Mouse (Mus musculus): ENCODE results near the gene Melk.

The Melk gene

DNA sequence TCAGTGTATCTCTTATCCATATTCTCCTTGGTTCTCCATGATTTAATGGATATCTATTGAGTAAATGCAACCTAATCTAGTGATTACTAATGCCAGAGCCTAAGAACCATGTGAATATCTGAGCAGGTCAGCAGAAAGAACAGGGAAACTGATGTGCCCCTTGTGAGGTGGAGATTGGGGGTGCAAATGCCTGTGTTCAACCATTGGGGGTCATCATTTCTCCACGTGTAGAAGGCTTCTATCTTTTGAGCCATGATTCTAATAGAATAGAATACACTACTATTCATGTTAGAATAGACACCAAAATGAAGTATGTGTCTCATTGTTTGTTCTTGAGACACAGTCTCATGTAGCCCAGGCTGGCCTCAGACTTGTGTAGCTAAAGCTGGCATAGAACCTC is 27.3 kb downstream of the Melk start:
- no peak for DNase-seq

DNA sequence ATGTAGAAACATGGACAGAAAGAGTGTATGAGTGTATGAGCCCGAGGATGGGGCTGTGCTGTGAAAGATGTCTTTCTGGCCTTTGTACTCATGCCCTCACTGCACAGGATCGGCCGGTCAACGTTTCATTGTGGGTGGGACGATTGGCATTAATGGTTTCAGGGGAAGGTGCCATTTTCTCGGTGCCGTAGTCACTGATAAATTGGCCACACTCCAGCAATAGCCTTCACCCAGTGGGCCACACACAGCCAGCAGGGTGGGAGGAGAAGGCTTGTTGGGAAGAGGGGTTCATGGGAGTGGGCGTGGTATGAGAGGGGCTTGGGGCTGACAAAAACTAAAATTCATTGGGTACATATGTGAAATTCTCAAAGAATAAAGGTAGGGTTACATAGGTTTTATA is 34.3 kb downstream of the Melk start:
- no peak for DNase-seq

- no peak for DNase-seq
These were observed 61.0 kb downstream of the Melk start for GRCm38 (mm10) chr4:44361670-44362069.

GRCm38 (mm10) chr4:44363434-44364013 is 62.8 kb downstream of the Melk start:
- DNase-seq = no peak

GRCm38 (mm10) chr4:44392231-44393216 is 91.8 kb downstream of the Melk start:
- no peak for DNase-seq

DNA sequence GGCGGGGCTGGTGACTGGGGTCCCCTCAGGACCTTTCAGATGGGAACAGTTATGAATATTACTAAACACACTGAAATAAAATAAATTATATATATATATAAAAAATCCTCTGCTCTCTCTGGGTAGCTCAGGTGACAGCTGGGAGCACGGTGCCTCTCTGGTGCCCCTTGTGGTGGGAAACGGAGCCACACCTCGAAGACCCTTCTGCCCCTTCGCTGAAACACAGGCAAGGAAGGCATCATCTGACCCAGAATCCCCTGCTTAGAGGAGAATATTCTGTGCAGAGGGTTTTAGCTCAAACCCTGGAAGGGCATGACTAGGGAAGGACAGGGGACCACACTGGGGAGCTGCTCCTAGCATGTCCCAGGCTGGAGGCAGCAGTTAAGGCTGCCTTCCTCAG is 101.9 kb downstream of the Melk start:
- DNase-seq = peak; percentile 12

DNA sequence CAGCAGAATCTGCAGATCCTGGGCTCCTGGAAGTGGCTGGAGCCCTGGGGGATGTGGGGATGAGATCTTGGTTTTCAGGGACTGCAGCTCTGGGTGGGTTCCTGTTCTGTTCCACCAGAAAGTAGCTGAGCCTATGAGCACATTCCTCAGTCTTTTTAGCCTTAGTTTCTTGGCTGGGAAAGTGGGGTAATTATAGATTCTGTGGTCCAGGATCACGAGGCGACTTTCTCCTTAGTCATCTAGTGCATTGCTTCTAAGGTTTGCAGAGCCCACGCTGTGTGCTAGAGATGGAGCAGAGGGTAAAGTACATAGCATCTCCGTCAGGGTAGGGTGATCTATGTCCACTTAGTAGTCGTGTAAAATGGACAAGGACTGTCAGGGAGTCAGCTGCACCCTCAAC is 103.8 kb downstream of the Melk start:
- no peak for DNase-seq

Data from kidney, adult 18-20 months (tissue).